Mouse (Mus musculus): ENCODE data around the gene Cad.

Cad gene

GRCm38 (mm10) chr5:31069810-31070209, 15.2 kb downstream of the Cad start:
- no peak for DNase-seq (ENCODE audit: low read depth, low spot score)

GRCm38 (mm10) chr5:31071059-31071458, 16.5 kb downstream of the Cad start:
- no peak for DNase-seq (ENCODE audit: low read depth, low spot score)

- no peak for DNase-seq (ENCODE audit: low read depth, low spot score)
Measured at GRCm38 (mm10) chr5:31071821-31072220, 17.2 kb downstream of the Cad start.

- no peak for DNase-seq (ENCODE audit: low read depth, low spot score)
Measured at GRCm38 (mm10) chr5:31073176-31073575, 18.6 kb downstream of the Cad start.

- no peak for DNase-seq (ENCODE audit: low read depth, low spot score)
Measured at GRCm38 (mm10) chr5:31076346-31076745, 21.8 kb downstream of the Cad start.

- no peak for DNase-seq (ENCODE audit: low read depth, low spot score)
Measured at GRCm38 (mm10) chr5:31080059-31080794, 25.6 kb downstream of the Cad start.

GRCm38 (mm10) chr5:31080795-31081164, 26.2 kb downstream of the Cad start:
- no peak for DNase-seq (ENCODE audit: low read depth, low spot score)

- DNase-seq (ENCODE audit: low read depth, low spot score) = peak; percentile 51
Measured at GRCm38 (mm10) chr5:31081386-31081785, 26.8 kb downstream of the Cad start.

- DNase-seq (ENCODE audit: low read depth, low spot score) = no peak
Measured at GRCm38 (mm10) chr5:31082355-31082754, 27.8 kb downstream of the Cad start.

- DNase-seq (ENCODE audit: low read depth, low spot score) = no peak
Measured at GRCm38 (mm10) chr5:31082935-31083625, 28.5 kb downstream of the Cad start.

- no peak for DNase-seq (ENCODE audit: low read depth, low spot score)
Measured at GRCm38 (mm10) chr5:31083949-31084348, 29.4 kb downstream of the Cad start.

GRCm38 (mm10) chr5:31086606-31087005, 32.0 kb downstream of the Cad start:
- DNase-seq (ENCODE audit: low read depth, low spot score) = no peak

GRCm38 (mm10) chr5:31087131-31087530, 32.6 kb downstream of the Cad start:
- DNase-seq (ENCODE audit: low read depth, low spot score) = no peak

GRCm38 (mm10) chr5:31092231-31092975, 37.8 kb downstream of the Cad start:
- no peak for DNase-seq (ENCODE audit: low read depth, low spot score)

- DNase-seq (ENCODE audit: low read depth, low spot score) = no peak
Measured at GRCm38 (mm10) chr5:31093151-31094041, 38.8 kb downstream of the Cad start.

GRCm38 (mm10) chr5:31094100-31094798, 39.7 kb downstream of the Cad start:
- DNase-seq (ENCODE audit: low read depth, low spot score) = no peak

GRCm38 (mm10) chr5:31094799-31095691, 40.5 kb downstream of the Cad start:
- DNase-seq (ENCODE audit: low read depth, low spot score) = no peak

- no peak for DNase-seq (ENCODE audit: low read depth, low spot score)
Measured at GRCm38 (mm10) chr5:31095711-31096480, 41.3 kb downstream of the Cad start.

- no peak for DNase-seq (ENCODE audit: low read depth, low spot score)
Measured at GRCm38 (mm10) chr5:31105814-31106335, 51.3 kb downstream of the Cad start, which contains the start of gene Dnajc5g. Gene Dnajc5g, plus strand, starts transcription at chr5:31106285.
